Mouse (Mus musculus): ENCODE results near the gene Calhm2.

The Calhm2 gene

GRCm38 (mm10) chr19:47067924-47068611, 70.0 kb downstream of the Calhm2 start:
- DNase-seq (ENCODE audit: low spot score): peak; percentile 85

- peak; percentile 95 for DNase-seq (ENCODE audit: low spot score)
These were observed 70.8 kb downstream of the Calhm2 start, which contains the start of gene Taf5 for GRCm38 (mm10) chr19:47067096-47067882. Taf5 (plus strand) TSS chr19:47067746.

- DNase-seq (ENCODE audit: low spot score): no peak
These were observed 72.2 kb downstream of the Calhm2 start for GRCm38 (mm10) chr19:47065860-47066259.

- DNase-seq (ENCODE audit: low spot score): no peak
These were observed 80.4 kb downstream of the Calhm2 start for GRCm38 (mm10) chr19:47057684-47058083.
